Mouse (Mus musculus): ENCODE measurements around the gene Dkk2.

DNA sequence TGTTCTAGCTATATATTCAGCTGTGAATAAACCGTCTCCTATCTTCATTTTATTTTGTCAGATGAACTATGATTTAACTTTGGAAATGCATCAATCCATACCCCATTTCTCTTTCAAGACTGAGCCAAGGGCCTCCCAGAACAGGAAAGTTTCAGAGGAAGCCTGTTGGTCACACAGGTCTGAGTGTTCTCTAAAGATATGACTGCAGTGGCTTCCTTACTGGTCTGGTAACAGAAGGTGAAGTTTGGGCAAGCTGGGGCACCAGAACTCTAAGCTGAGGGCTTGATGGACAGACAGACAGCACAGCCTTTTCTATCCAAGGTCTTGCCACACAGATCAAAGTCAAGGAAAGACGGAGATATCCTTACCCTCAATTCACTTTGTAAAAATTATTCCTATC is 48.4 kb upstream of the Dkk2 start:
- TF ChIP-seq POLR2A (IDR thresholded peaks at IDR 0.05; ENCODE audit: low read depth, low read length) = no peak
- TF ChIP-seq CTCF (IDR thresholded peaks at IDR 0.05; ENCODE audit: extremely low read depth, insufficient read length, insufficient replicate concordance, low read depth, low read length) = no peak

All from small intestine, adult 2 months (tissue).